Comparison of ENCODE assay signal across 30 mouse cellular contexts in genomic region chr5:96425391-96425790, GRCm38 (mm10). TPM values are rescaled to one million over a fixed set of nuclear protein-coding genes. Genes with fewer than 3 reads are reported as not detected.
"Had no signal": no experiment of that assay in that cellular context is flagged by ENCODE, and none has a peak within 500 bp of the region (broad histone marks: within the 10 kb centered on the region; RNA-seq: fewer than 3 reads in every experiment).

No protein-coding gene starts in this region.

- H3K27ac ChIP-seq: embryonic facial prominence, embryonic 10.5 days; embryonic facial prominence, embryonic 12.5 days; embryonic facial prominence, embryonic 13.5 days; embryonic facial prominence, embryonic 15.5 days; forebrain, embryonic 10.5 days; forebrain, embryonic 12.5 days; forebrain, embryonic 13.5 days; forebrain, embryonic 15.5 days; gastrocnemius, adult 2 months; heart, adult 2 months had no signal

- H3K4me1 ChIP-seq: embryonic facial prominence, embryonic 10.5 days; embryonic facial prominence, embryonic 12.5 days; embryonic facial prominence, embryonic 13.5 days; embryonic facial prominence, embryonic 15.5 days; forebrain, embryonic 12.5 days had no signal

- H3K4me2 ChIP-seq: embryonic facial prominence, embryonic 12.5 days; embryonic facial prominence, embryonic 13.5 days; embryonic facial prominence, embryonic 15.5 days; forebrain, embryonic 12.5 days; forebrain, embryonic 13.5 days; forebrain, embryonic 15.5 days had no signal

- H3K36me3 ChIP-seq: embryonic facial prominence, embryonic 10.5 days; embryonic facial prominence, embryonic 12.5 days; embryonic facial prominence, embryonic 13.5 days; embryonic facial prominence, embryonic 15.5 days; forebrain, embryonic 10.5 days; forebrain, embryonic 12.5 days; forebrain, embryonic 15.5 days had no signal

- DNase-seq: cerebellum, adult 2 months; cerebellum, adult 8-10 months; cerebellum, adult 9-10 months; cerebellum, adult 9-11 months; cerebellum, postnatal 10 days; cerebellum, postnatal 14 days; cerebellum, postnatal 25 days; cerebellum, postnatal 36 days; embryo, embryonic 11 days; forebrain, postnatal 0 days; gastrocnemius, adult 2 months; gastrocnemius, postnatal 10 days; gastrocnemius, postnatal 14 days; gastrocnemius, postnatal 25 days; gastrocnemius, postnatal 36 days; heart, adult 18-20 months; heart, adult 2 months had no signal

- H3K9me3 ChIP-seq: embryonic facial prominence, embryonic 10.5 days; embryonic facial prominence, embryonic 12.5 days; embryonic facial prominence, embryonic 13.5 days; embryonic facial prominence, embryonic 15.5 days; forebrain, embryonic 10.5 days; forebrain, embryonic 12.5 days; forebrain, embryonic 13.5 days; forebrain, embryonic 15.5 days had no signal

- ATAC-seq: forebrain, embryonic 13.5 days; forebrain, embryonic 14.5 days; forebrain, embryonic 15.5 days; forebrain, embryonic 16.5 days; forebrain, postnatal 0 days had no signal

- H3K9ac ChIP-seq: embryonic facial prominence, embryonic 12.5 days; embryonic facial prominence, embryonic 13.5 days; embryonic facial prominence, embryonic 15.5 days; forebrain, embryonic 12.5 days; forebrain, embryonic 13.5 days; forebrain, embryonic 15.5 days; forebrain, postnatal 0 days had no signal

- H3K4me3 ChIP-seq: embryonic facial prominence, embryonic 10.5 days; embryonic facial prominence, embryonic 12.5 days; embryonic facial prominence, embryonic 13.5 days; embryonic facial prominence, embryonic 15.5 days; erythroblast, embryonic 14.5 days; forebrain, embryonic 10.5 days; forebrain, embryonic 12.5 days; forebrain, embryonic 13.5 days; forebrain, embryonic 15.5 days; gastrocnemius, adult 2 months; heart, adult 2 months had no signal

- H3K27me3 ChIP-seq: embryonic facial prominence, embryonic 12.5 days; embryonic facial prominence, embryonic 13.5 days; embryonic facial prominence, embryonic 15.5 days; forebrain, embryonic 12.5 days; forebrain, embryonic 13.5 days; forebrain, embryonic 15.5 days had no signal

RNA-seq across cellular contexts. Expression of gene Fras1, which starts 51.6 kb away (rescaled TPM):
- total RNA-seq: common myeloid progenitor, adult 5-6 weeks; granulocyte monocyte progenitor cell, adult 5-6 weeks had no signal
